Mouse (Mus musculus): Measurements from ENCODE around the gene 9430097D07Rik.
A peak's percentile ranks its signal among the peaks of the same experiment; 100 is the strongest.

The 9430097D07Rik gene

DNA sequence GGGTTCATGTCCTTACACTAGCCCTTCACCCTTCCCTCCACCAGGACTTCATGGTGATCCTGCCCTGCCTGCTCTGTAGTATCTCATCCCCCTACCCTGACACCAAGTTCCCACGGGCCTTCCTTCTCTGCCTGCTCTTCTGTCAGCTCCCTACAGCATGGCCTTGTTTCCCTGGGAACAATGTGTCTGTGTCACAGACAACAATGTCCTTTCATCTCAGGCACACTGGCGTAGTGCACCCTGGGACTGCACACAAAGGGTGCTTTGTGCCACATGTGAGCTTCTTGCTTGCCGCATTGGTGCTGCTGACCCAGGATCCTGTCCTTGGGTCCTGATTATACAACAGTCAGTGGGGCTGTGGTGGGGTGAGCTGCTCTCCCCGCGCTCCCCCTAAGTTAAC is 15.9 kb downstream of the 9430097D07Rik start:
- no peak for DNase-seq (ENCODE audit: low spot score)

DNA sequence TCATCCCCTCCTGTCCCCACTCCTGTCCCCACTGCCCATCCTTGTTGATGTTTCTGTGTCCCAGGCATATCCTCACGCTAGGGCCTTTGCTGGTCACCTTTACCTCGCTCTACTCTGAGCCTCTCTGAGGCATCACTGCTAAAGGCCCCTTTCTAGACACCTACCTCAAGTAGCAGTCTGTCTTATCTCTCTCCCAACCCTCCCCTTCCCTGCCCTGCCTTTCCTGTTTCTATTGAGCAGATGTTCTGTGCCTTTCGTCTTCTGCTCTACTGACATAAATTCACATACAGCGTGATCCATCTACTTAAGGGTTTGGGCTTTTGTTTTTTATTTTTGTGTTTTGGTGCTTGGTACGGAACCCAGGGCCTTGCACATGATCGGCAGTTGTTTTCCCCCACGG is 19.5 kb downstream of the 9430097D07Rik start:
- DNase-seq (ENCODE audit: low spot score) = no peak

- no peak for DNase-seq (ENCODE audit: low spot score)
Measured at GRCm38 (mm10) chr2:32555484-32555883, 20.0 kb downstream of the 9430097D07Rik start.

DNA sequence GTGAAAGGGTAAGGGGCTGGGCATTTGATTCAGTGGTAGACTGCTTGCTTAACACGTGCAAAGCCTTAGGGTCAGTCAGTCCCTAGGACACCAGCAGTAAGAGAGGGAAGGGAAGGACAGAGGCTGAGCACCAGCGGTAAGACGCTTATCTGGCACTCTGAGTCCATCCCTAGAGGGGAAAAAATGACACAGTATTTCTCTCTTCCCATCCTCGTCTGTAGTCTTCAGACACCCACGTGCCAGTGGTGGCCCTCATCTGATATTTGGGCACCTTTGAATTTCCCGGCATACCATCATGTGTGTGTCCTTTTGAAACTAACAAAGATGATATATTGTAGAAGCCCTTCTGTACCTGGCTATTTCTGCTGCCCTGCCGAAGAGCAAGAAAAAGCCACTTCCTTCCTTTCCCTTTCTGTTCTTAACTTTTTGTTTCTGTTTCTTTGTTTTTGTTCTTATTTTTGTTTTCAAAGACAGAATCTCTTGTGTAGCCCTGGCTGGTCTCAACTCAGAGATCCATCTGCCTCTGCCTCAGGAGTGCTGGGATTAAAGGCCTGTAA is 21.8 kb downstream of the 9430097D07Rik start:
- no peak for DNase-seq (ENCODE audit: low spot score)

DNA sequence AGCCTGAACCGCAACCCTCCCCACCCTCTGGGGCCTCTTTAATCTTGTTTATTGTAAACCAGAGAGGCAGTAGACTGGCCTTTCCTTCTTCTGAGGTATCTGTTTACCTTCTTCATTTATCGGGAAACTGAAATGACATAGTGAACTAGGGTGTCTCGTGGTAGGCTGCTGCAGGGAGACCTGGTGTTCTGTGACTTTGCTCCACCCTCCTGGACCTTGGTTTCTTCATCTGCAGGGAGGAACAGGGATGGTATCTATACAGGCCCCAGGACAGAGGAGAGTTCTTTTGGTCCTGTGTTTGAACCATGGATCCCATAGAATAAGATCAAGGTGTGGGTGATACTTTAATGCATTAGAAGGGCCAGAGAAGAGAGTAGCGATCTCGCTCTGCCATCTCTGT is 24.2 kb downstream of the 9430097D07Rik start:
- no peak for DNase-seq (ENCODE audit: low spot score)

DNA sequence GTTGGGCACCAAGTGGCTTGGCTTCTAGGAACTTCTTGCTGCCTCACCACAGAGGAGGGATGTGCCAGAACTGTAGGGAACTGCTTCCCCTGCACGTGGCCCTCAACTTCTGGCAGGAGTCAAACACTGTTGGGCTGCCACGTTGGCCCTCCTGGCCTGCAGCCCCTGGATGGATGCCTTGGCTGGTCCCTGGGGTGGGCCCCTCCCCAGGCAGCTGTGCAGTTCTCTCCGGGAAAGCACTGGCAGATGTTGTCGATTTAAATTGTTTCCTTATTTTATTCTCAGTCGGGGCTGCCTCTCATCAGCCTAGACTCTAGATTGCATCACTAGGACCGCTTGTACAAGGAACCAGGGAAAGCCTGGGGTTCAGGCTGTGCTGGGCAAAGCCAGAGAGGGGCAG is 25.7 kb downstream of the 9430097D07Rik start:
- DNase-seq (ENCODE audit: low spot score) = no peak

GRCm38 (mm10) chr2:32549171-32549570 is 26.3 kb downstream of the 9430097D07Rik start:
- DNase-seq (ENCODE audit: low spot score) = no peak

- no peak for DNase-seq (ENCODE audit: low spot score)
Measured at GRCm38 (mm10) chr2:32547964-32548739, 27.3 kb downstream of the 9430097D07Rik start.

DNA sequence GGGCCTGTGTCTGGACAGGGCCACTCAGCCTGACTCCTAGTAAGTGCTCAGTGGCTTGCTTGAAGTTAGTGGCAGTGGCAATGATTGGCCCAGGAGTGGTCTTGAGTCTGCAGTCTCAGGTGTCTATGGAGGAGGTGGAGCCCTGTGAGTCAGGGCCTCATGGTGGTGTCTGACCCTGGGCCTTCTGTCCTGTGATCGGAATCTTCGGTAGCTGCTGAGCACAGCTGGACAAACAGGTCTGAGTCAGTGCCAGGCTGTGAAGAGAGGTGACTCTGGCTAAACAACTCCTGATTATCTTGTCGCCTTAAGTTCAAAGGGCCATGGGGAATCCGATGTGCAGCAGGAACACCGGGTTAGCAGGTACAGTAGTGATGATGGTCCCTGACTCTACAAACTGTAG is 28.1 kb downstream of the 9430097D07Rik start:
- DNase-seq (ENCODE audit: low spot score) = no peak

GRCm38 (mm10) chr2:32546951-32547350 is 28.5 kb downstream of the 9430097D07Rik start:
- DNase-seq (ENCODE audit: low spot score) = no peak

DNA sequence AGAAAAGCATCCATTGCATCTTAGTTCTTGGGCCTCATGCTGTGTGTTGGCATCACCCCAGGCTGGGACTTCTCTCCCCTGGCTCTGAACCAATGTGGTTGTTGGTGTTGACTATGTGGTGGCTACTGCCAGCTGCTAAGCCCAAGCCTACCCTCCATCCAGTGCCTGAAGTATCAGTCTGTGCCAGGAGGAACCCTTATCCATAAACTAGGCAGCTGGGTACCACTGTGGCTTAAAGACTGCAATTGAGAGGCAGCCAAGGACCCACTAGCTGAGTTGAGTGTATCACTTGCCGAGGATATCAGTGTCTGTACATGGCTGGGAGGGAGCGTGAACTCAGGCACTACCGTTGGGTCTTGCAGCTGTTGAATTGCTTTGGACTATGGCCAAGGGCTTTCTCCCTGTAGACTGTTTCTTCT is 32.4 kb downstream of the 9430097D07Rik start:
- no peak for DNase-seq (ENCODE audit: low spot score)

DNA sequence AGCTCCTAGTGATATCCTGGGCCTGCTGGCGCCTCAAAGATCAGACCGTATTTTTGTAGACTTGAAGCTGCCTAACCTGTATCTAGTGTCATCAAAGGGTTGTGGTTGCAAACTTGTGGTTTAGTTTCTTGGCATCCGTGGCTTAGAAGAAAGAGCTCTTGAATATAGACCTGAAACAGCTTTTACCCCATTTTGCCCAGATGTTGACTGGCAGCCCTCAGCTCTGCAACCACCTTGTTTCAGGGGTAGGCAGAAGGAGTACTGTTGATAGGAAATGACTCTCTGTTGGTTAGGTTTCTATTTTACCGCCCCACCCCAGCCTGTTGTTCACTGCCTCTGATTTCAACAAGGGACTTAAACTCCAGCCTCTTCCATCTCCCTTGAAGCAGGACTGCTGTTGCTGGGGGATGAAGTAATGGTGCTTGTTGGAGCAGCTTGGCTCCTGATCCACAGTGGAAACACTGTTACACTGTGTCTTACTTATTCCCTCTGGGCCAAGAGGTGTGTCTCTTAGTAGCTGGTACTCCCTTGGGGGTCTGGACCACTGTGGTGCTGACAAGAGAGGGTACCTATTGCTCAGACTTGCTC is 33.4 kb downstream of the 9430097D07Rik start:
- DNase-seq (ENCODE audit: low spot score) = no peak

GRCm38 (mm10) chr2:32541333-32541908 is 34.1 kb downstream of the 9430097D07Rik start:
- DNase-seq (ENCODE audit: low spot score) = no peak

DNA sequence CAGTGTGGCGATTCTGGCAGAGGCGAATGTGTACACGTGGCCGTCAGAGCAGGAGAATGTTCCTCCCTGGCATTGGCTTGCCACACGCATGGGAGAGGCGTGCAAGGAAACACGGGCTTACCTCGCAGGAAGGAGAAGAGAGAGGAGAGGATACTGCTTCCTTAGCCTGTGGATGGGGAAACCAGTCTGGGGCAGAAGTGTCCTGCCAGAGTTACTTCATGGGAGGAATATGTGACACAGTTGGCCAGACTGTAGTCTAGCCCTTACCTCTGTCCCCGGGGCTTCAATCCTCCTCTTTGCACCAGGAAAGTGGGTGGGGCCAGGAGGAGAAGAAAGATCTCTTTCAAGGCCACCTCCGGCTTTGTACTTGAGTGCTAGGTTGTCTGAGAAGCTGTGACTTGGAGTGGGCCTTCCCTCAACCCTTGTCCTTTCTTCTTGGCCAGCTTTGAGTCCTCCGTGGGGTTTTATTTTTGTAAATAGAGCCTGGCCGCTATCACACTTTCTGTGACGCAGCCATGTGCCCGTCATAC is 36.0 kb downstream of the 9430097D07Rik start:
- DNase-seq (ENCODE audit: low spot score) = no peak

DNA sequence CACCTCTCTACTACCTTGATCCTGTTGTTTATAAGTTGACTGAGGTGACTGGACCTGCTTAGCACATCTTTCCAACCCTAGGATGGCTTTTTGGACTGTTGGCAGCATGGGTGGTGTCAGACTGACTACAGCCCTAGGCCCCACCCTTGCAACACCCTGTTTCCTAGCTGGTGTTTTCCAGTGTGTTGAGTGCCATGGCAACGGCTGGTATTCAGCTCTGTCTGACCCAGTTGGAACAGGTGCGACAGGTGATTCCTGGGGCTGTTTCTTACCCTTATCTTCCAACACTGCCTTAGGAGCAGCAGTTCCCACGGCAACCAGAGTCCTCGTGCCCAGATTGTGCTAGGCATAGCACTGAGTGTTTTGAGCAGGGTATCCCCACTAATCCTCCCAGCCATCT is 37.0 kb downstream of the 9430097D07Rik start:
- no peak for DNase-seq (ENCODE audit: low spot score)

DNA sequence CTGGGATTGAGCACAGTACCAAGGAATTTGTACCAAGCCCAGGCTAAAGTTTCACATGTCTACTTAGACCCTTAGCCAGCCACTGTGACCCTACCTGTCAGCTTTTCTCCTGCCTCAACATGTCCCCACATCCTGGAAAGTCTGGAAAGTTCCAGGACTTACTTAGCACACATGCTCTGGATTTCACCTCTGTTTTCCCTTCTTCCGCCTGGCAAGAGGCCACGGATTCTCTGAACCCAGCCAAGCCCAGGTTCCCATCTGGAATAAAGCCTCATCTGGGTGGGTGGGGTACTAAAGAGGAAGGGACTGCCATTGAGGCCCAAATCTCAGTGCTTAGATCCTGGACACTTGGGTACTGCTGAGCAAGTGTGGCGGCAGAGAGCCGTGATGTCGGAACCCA is 37.5 kb downstream of the 9430097D07Rik start:
- no peak for DNase-seq (ENCODE audit: low spot score)

GRCm38 (mm10) chr2:32537360-32537905 is 38.1 kb downstream of the 9430097D07Rik start:
- no peak for DNase-seq (ENCODE audit: low spot score)

DNA sequence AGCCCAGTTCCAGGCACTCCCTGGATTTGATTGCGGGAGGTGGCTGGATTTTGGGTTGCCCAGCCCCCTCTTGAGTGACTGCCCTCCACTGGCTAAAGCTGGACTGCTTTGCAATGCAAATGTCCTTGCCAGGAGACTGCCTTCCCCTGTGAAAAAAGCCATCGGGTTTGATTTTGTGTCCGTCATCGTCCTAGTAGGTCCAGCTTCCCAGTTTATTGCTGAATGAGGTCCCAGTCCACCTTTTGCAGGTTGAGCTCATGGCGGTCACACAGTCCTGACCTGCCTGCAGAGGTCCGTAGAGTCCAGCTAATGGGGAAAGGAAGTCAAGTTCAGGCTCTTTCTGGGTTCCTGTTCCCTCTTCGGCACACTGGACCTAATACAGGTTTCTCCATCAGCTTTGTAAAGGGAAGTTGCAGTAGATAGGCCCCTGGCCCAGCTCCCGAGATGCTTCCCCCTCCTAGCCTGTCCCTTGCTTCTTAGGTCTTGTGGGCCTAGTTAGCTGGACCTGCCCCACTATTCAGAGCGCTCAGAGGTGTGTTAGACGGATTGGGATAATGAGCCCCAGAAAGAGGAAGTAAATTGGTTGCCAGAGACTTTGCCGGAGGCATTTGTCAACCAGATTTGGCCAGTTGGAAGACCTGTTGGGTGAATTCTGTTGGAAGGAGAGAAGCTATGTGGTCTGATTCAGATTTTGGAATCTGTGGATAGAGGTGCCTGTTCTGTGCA is 38.7 kb downstream of the 9430097D07Rik start:
- peak; percentile 33 for DNase-seq (ENCODE audit: low spot score)

GRCm38 (mm10) chr2:32536086-32536633 is 39.3 kb downstream of the 9430097D07Rik start:
- DNase-seq (ENCODE audit: low spot score) = no peak

DNA sequence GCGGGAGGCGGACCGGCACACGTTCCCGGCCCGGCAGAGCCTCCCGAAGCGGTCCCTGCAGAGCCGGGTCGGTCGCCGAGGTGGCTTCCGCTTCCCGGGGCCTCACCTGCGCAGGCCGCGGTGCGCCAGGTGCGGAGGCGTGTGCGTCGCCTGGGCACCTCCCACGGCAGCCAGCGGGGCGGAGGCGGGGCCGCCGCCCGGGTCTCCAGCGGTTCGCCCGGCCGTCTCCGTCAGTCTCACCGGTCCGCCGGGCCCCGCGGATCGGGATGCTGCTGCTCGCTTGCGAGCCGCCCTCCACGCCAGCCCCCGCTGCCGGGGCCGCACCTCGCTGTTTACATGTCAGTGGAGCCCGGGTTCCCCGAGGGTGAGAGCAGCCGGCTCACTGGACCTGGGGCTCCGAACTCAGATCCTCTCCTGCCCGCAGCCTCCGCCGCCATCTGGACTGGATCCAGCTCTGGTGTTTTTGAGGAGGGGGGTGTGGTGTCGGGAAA is 39.9 kb downstream of the 9430097D07Rik start:
- no peak for DNase-seq (ENCODE audit: low spot score)

- peak; percentile 91 for DNase-seq (ENCODE audit: low spot score)
Measured at GRCm38 (mm10) chr2:32534733-32535471, 40.6 kb downstream of the 9430097D07Rik start, which contains the start of gene Fam102a. Fam102a (plus strand) TSS chr2:32535332.
